Mouse (Mus musculus): ENCODE data around the gene Srek1ip1. TPM values are rescaled to one million over a fixed set of nuclear protein-coding genes. Genes with fewer than 3 reads are reported as not detected.
A peak's percentile ranks its signal among the peaks of the same experiment; 100 is the strongest.

The Srek1ip1 gene
- polyA plus RNA-seq, 1 experiment, result not detected

- Histone ChIP-seq H3K4me3 (ENCODE audit: insufficient read depth, low read depth, low read length) (no peak overlapping the region), H3K4me1 (ENCODE audit: control insufficient read depth, insufficient read depth, low read length) (peaks cover 11% of the 10 kb centered on the region), H3K27ac (ENCODE audit: insufficient read depth, low read depth, low read length) (no peak overlapping the region)
- TF ChIP-seq CTCF (IDR thresholded peaks at IDR 0.05; ENCODE audit: insufficient read depth, low read depth, low read length) (no peak), POLR2A (IDR thresholded peaks at IDR 0.05; ENCODE audit: insufficient read depth, low read depth, low read length) (no peak)
- 34% methylated on average over 8 of the region's 8 CpGs for WGBS
Measured at GRCm38 (mm10) chr13:104822411-104822838, 30.1 kb downstream of the Srek1ip1 start.

DNA sequence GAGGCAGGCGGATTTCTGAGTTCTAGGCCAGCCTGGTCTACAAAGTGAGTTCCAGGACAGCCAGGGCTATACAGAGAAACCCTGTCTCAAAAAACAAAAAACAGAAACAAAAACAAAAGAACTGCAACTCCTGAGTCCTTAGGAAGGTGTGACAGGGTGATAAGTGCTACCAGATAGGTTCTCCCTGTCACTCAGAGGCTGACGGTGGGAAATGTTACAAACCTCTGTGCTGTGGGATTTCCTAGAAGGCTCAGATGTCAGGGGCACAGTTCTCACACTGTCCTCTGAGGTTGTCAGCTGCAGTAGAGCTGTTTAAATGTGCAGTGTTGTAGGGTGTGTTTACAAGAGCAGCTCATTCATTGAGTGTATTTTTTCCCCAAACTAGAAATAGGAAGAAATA is 33.2 kb downstream of the Srek1ip1 start:
- TF ChIP-seq CTCF (IDR thresholded peaks at IDR 0.05; ENCODE audit: insufficient read depth, low read depth, low read length), result no peak
- TF ChIP-seq POLR2A (IDR thresholded peaks at IDR 0.05; ENCODE audit: insufficient read depth, low read depth, low read length), result no peak
- no peak overlapping the region for H3K27ac ChIP-seq (ENCODE audit: insufficient read depth, low read depth, low read length)
- WGBS, result 94% methylated on average over 2 of the region's 2 CpGs
- H3K4me1 ChIP-seq (ENCODE audit: control insufficient read depth, insufficient read depth, low read length), result peaks cover 5% of the 10 kb centered on the region
- no peak overlapping the region for H3K4me3 ChIP-seq (ENCODE audit: insufficient read depth, low read depth, low read length)

- no peak overlapping the region for H3K4me3 ChIP-seq (ENCODE audit: insufficient read depth, low read depth, low read length)
- no peak for TF ChIP-seq CTCF (IDR thresholded peaks at IDR 0.05; ENCODE audit: insufficient read depth, low read depth, low read length)
- TF ChIP-seq POLR2A (IDR thresholded peaks at IDR 0.05; ENCODE audit: insufficient read depth, low read depth, low read length), result no peak
- no peak overlapping the region for H3K27ac ChIP-seq (ENCODE audit: insufficient read depth, low read depth, low read length)
- WGBS, result 95% methylated on average over 13 of the region's 13 CpGs
- no peaks in the 10 kb centered on the region for H3K4me1 ChIP-seq (ENCODE audit: control insufficient read depth, insufficient read depth, low read length)
Measured at GRCm38 (mm10) chr13:104832811-104833210, 40.5 kb downstream of the Srek1ip1 start.

DNA sequence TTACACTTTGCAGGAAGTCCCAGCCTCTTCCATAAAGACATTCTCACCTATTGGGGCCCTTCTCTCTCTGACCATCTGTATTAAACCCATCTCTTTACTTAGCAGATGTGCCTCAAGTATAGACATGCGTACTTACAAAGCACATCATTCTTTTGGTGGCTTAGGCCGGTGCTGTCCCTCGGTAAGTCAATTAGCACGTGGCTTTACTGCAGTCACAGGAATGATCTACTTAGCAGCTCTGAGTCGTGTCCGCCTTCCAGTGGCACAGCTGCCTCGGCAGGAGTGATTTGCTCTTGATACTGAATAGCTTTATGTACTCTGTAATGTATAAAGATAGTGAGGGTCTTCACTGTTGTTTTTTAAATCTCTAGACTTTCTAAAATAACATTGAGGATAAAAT is 45.3 kb downstream of the Srek1ip1 start:
- WGBS, result 79% methylated on average over 7 of the region's 7 CpGs
- Histone ChIP-seq H3K4me3 (ENCODE audit: insufficient read depth, low read depth, low read length) (no peak overlapping the region), H3K4me1 (ENCODE audit: control insufficient read depth, insufficient read depth, low read length) (no peaks in the 10 kb centered on the region), H3K27ac (ENCODE audit: insufficient read depth, low read depth, low read length) (no peak overlapping the region)
- no peak for TF ChIP-seq POLR2A (IDR thresholded peaks at IDR 0.05; ENCODE audit: insufficient read depth, low read depth, low read length)
- no peak for TF ChIP-seq CTCF (IDR thresholded peaks at IDR 0.05; ENCODE audit: insufficient read depth, low read depth, low read length)

DNA sequence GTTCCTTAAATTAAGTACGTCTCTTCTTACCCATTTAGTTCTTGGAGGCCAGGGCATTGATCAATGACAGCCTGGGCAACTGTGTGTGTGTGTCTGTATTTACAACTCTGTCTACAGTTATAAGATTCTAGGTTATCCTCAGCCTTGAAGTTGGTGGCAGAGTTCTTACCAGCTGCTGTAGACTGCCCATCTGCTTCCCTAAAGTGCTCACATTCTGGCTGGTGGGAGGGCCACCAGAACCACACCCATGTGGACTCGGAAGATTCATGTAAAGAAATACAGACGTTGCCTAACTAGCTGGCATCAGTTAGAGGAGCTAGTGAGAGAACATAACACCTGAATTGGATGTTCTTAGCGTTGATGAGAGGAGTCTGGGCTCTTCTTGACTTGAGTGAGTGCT is 49.7 kb downstream of the Srek1ip1 start:
- 79% methylated on average over 4 of the region's 4 CpGs for WGBS
- no peak for TF ChIP-seq CTCF (IDR thresholded peaks at IDR 0.05; ENCODE audit: insufficient read depth, low read depth, low read length)
- H3K4me1 ChIP-seq (ENCODE audit: control insufficient read depth, insufficient read depth, low read length), result no peaks in the 10 kb centered on the region
- no peak overlapping the region for H3K4me3 ChIP-seq (ENCODE audit: insufficient read depth, low read depth, low read length)
- H3K27ac ChIP-seq (ENCODE audit: insufficient read depth, low read depth, low read length), result no peak overlapping the region

- H3K27ac ChIP-seq (ENCODE audit: insufficient read depth, low read depth, low read length), result no peak overlapping the region
- 85% methylated on average over 12 of the region's 13 CpGs for WGBS
- no peak for TF ChIP-seq CTCF (IDR thresholded peaks at IDR 0.05; ENCODE audit: insufficient read depth, low read depth, low read length)
- no peak for TF ChIP-seq POLR2A (IDR thresholded peaks at IDR 0.05; ENCODE audit: insufficient read depth, low read depth, low read length)
- H3K4me1 ChIP-seq (ENCODE audit: control insufficient read depth, insufficient read depth, low read length), result no peaks in the 10 kb centered on the region
- no peak overlapping the region for H3K4me3 ChIP-seq (ENCODE audit: insufficient read depth, low read depth, low read length)
Measured at GRCm38 (mm10) chr13:104843295-104844089, 51.2 kb downstream of the Srek1ip1 start.

DNA sequence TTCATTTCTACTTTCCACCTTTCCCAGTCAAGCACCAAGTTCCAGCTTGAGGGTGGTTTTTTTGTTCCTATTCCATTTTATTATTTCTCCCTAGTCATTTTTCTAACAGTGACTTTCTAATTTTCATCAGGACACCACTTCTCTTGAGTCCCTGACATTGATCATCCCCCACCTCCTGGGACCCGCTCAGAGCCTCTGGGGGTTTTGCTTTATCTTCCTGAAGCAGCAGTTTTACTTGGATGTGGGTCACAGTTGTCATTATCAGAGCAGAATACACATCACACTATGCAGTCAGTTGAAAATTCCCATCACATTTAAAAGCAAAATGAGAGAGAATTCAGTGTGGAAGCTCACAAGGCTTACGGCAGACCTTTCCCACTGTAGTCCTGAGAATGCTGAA is 61.4 kb downstream of the Srek1ip1 start:
- WGBS, result 89% methylated on average over 2 of the region's 2 CpGs
- H3K4me3 ChIP-seq (ENCODE audit: insufficient read depth, low read depth, low read length), result no peak overlapping the region

GRCm38 (mm10) chr13:104863127-104863979 is 71.1 kb downstream of the Srek1ip1 start, which contains the start of gene Shisal2b:
Shisal2b (minus strand) TSS chr13:104863893.
- no peak within 1 kb of the TSS for H3K27ac ChIP-seq (ENCODE audit: insufficient read depth, low read depth, low read length)
- peak within 1 kb of the TSS; percentile 47 for H3K4me3 ChIP-seq (ENCODE audit: insufficient read depth, low read depth, low read length)
- TF ChIP-seq POLR2A (IDR thresholded peaks at IDR 0.05; ENCODE audit: insufficient read depth, low read depth, low read length) (no peak), CTCF (IDR thresholded peaks at IDR 0.05; ENCODE audit: insufficient read depth, low read depth, low read length) (no peak)
- H3K4me1 ChIP-seq (ENCODE audit: control insufficient read depth, insufficient read depth, low read length), result peaks cover 8% of the 10 kb centered on the region
- WGBS, result 4% methylated on average over 38 of the region's 38 CpGs

More for the DNA sequence above, 61.4 kb downstream of the Srek1ip1 start:
- H3K4me1 ChIP-seq (ENCODE audit: control insufficient read depth, insufficient read depth, low read length), result no peaks in the 10 kb centered on the region
- no peak overlapping the region for H3K27ac ChIP-seq (ENCODE audit: insufficient read depth, low read depth, low read length)
- TF ChIP-seq CTCF (IDR thresholded peaks at IDR 0.05; ENCODE audit: insufficient read depth, low read depth, low read length) (no peak), POLR2A (IDR thresholded peaks at IDR 0.05; ENCODE audit: insufficient read depth, low read depth, low read length) (no peak)

GRCm38 (mm10) chr13:104866726-104867125 is 74.4 kb downstream of the Srek1ip1 start:
- 71% methylated on average over 5 of the region's 5 CpGs for WGBS
- no peak overlapping the region for H3K4me3 ChIP-seq (ENCODE audit: insufficient read depth, low read depth, low read length)
- no peak overlapping the region for H3K27ac ChIP-seq (ENCODE audit: insufficient read depth, low read depth, low read length)
- TF ChIP-seq CTCF (IDR thresholded peaks at IDR 0.05; ENCODE audit: insufficient read depth, low read depth, low read length) (no peak), POLR2A (IDR thresholded peaks at IDR 0.05; ENCODE audit: insufficient read depth, low read depth, low read length) (no peak)
- H3K4me1 ChIP-seq (ENCODE audit: control insufficient read depth, insufficient read depth, low read length), result peaks cover 8% of the 10 kb centered on the region
